Mouse (Mus musculus): ENCODE results near the gene Dnajc7.
"Not testable (repeated sequence)": the region's sequence is repeated elsewhere in the genome, so short reads cannot be mapped to it uniquely, and the experiment has no call there.

The Dnajc7 gene

GRCm38 (mm10) chr11:100549466-100549865, 70.5 kb downstream of the Dnajc7 start:
- ATAC-seq (ENCODE audit: low TSS enrichment): no peak

GRCm38 (mm10) chr11:100548141-100548540, 71.8 kb downstream of the Dnajc7 start:
- no peak for ATAC-seq (ENCODE audit: low TSS enrichment)

- no peak for ATAC-seq (ENCODE audit: low TSS enrichment)
Observed at GRCm38 (mm10) chr11:100546955-100547354, 73.0 kb downstream of the Dnajc7 start.

- ATAC-seq (ENCODE audit: low TSS enrichment): peak; percentile 31; the same call in 1 of the 2 replicates
Observed at GRCm38 (mm10) chr11:100545746-100546085, 74.3 kb downstream of the Dnajc7 start.

- ATAC-seq (ENCODE audit: low TSS enrichment): peak; percentile 100
Observed at GRCm38 (mm10) chr11:100544832-100545745, 74.9 kb downstream of the Dnajc7 start, which contains the start of gene Ttc25. TSS of gene Ttc25 (plus strand) at chr11:100545607.

GRCm38 (mm10) chr11:100541577-100541976, 78.4 kb downstream of the Dnajc7 start:
- ATAC-seq (ENCODE audit: low TSS enrichment): no peak

GRCm38 (mm10) chr11:100540966-100541365, 79.0 kb downstream of the Dnajc7 start:
- ATAC-seq (ENCODE audit: low TSS enrichment): no peak

GRCm38 (mm10) chr11:100536466-100536865, 83.5 kb downstream of the Dnajc7 start:
- ATAC-seq (ENCODE audit: low TSS enrichment): no peak

GRCm38 (mm10) chr11:100535996-100536395, 84.0 kb downstream of the Dnajc7 start:
- no peak for ATAC-seq (ENCODE audit: low TSS enrichment)

- not testable (repeated sequence) for ATAC-seq (ENCODE audit: low TSS enrichment)
Observed at GRCm38 (mm10) chr11:100534821-100535220, 85.1 kb downstream of the Dnajc7 start.

GRCm38 (mm10) chr11:100534411-100534810, 85.6 kb downstream of the Dnajc7 start:
- not testable (repeated sequence) for ATAC-seq (ENCODE audit: low TSS enrichment)

GRCm38 (mm10) chr11:100533871-100534270, 86.1 kb downstream of the Dnajc7 start:
- ATAC-seq (ENCODE audit: low TSS enrichment): no peak
